Mouse (Mus musculus) CH12.LX (cell line): ENCODE measurements at regions not wholly inside any gene's neighbourhood (a gene's known extent, or its start where the extent isn't known, plus 50 kb on each side); places are given as distances from the start of the nearest gene placed in this dataset.

Source experiments
- DNase-seq: peaks from one replicate; pipeline ENCODE4 v3.0.0-alpha.2; 2013; ENCODE audit errors: extremely low read depth
- H3K27ac ChIP-seq: 2 replicates; pipeline ENCODE4 v1.5.1; 2012; ENCODE audit warnings: low read depth, mild to moderate bottlenecking, control low read depth, moderate library complexity; ENCODE audit not compliant: insufficient read depth
- H3K27me3 ChIP-seq: replicated peaks from 2 replicates; pipeline ENCODE3; 2012; ENCODE audit warnings: inconsistent platforms
- H3K36me3 ChIP-seq, 2 experiments: replicated peaks in 1 of 2; 2 replicates each; pipeline versions ENCODE3 to v1.6.1; 2012; ENCODE audit warnings: inconsistent platforms in 1 of 2, low read length in 1 of 2, mild to moderate bottlenecking in 1 of 2, mixed read lengths in 1 of 2, moderate library complexity in 1 of 2; ENCODE audit not compliant: control insufficient read depth in 1 of 2, insufficient read depth in 1 of 2
- H3K4me1 ChIP-seq, 2 experiments: 2 replicates each; pipeline ENCODE4 v1.6.1; 2012; ENCODE audit warnings: inconsistent platforms in 1 of 2, moderate library complexity in 1 of 2; ENCODE audit not compliant: insufficient read depth in 2 of 2, control insufficient read depth in 1 of 2
- H3K4me2 ChIP-seq: 2 replicates; pipeline ENCODE4 v1.6.1; 2012; ENCODE audit warnings: low read depth, mild to moderate bottlenecking, control low read depth; ENCODE audit not compliant: poor library complexity, insufficient read depth, severe bottlenecking
- H3K4me3 ChIP-seq, 3 experiments: fragments of 150-350 bp in 1 of 3; sonication (generic) in 1 of 3; replicated peaks in 1 of 3; 2 replicates each; pipeline versions ENCODE3 to v1.5.1; 2011 to 2012; ENCODE audit warnings: low read depth in 2 of 3, low read length in 2 of 3, mild to moderate bottlenecking in 2 of 3, moderate library complexity in 2 of 3, control low read depth in 1 of 3, improper control_type of control experiment in 1 of 3, inconsistent platforms in 1 of 3, mixed read lengths in 1 of 3; ENCODE audit not compliant: poor library complexity in 1 of 3
- H3K79me2 ChIP-seq: replicated peaks from 2 replicates; pipeline ENCODE4 v1.6.1; 2012; ENCODE audit warnings: mild to moderate bottlenecking, moderate library complexity; ENCODE audit not compliant: control insufficient read depth, poor library complexity, insufficient read depth, severe bottlenecking; ENCODE audit errors: extremely low read depth
- H3K9ac ChIP-seq: 2 replicates; pipeline ENCODE4 v1.6.1; 2012; ENCODE audit warnings: low read depth, mild to moderate bottlenecking, control low read depth, moderate library complexity; ENCODE audit not compliant: insufficient read depth
- H3K9me3 ChIP-seq: replicated peaks from 2 replicates; pipeline ENCODE3; 2012; ENCODE audit warnings: low read length, inconsistent platforms, mixed read lengths
- CHD2 ChIP-seq: IDR thresholded peaks from 2 replicates; pipeline ENCODE4 v1.6.1; 2011; ENCODE audit warnings: low read length, improper control_type of control experiment
- CTCF ChIP-seq, 2 experiments: IDR thresholded peaks in 1 of 2; conservative IDR thresholded peaks in 1 of 2; 2 replicates each; pipeline ENCODE4 v1.5.1; 2011 to 2012; ENCODE audit warnings: low read depth in 2 of 2, low read length in 2 of 2, improper control_type of control experiment in 1 of 2, inconsistent platforms in 1 of 2, mild to moderate bottlenecking in 1 of 2, moderate library complexity in 1 of 2
- E2F4 ChIP-seq: IDR thresholded peaks from 2 replicates; pipeline ENCODE4 v1.6.1; 2011; ENCODE audit warnings: low read depth, low read length, improper control_type of control experiment; ENCODE audit not compliant: insufficient replicate concordance
- EP300 ChIP-seq: IDR thresholded peaks from 2 replicates; pipeline ENCODE4 v1.6.1; 2011; ENCODE audit warnings: low read length, improper control_type of control experiment
- ETS1 ChIP-seq: conservative IDR thresholded peaks from 2 replicates; pipeline ENCODE4 v1.6.1; 2012; ENCODE audit warnings: low read depth, mild to moderate bottlenecking, inconsistent platforms, low read length, improper control_type of control experiment, moderate library complexity
- GABPA ChIP-seq: IDR thresholded peaks from 2 replicates; pipeline ENCODE4 v1.6.1; 2012; ENCODE audit warnings: low read depth, low read length, improper control_type of control experiment, inconsistent platforms; ENCODE audit not compliant: insufficient replicate concordance
- JUND ChIP-seq: conservative IDR thresholded peaks from 2 replicates; pipeline ENCODE4 v1.6.1; 2011; ENCODE audit warnings: low read depth, low read length, improper control_type of control experiment
- MAFK ChIP-seq: IDR thresholded peaks from 2 replicates; pipeline ENCODE4 v1.6.1; 2011; ENCODE audit warnings: low read length, improper control_type of control experiment; ENCODE audit not compliant: insufficient replicate concordance
- MAX ChIP-seq: IDR thresholded peaks from 2 replicates; pipeline ENCODE4 v1.6.1; 2011; ENCODE audit warnings: low read length, improper control_type of control experiment
- MAZ ChIP-seq: IDR thresholded peaks from 2 replicates; pipeline ENCODE4 v1.6.1; 2012; ENCODE audit warnings: low read depth, mild to moderate bottlenecking, inconsistent platforms, low read length, improper control_type of control experiment, moderate library complexity
- MEF2A ChIP-seq: IDR thresholded peaks from 2 replicates; pipeline ENCODE4 v1.6.1; 2014; ENCODE audit warnings: low read depth, mild to moderate bottlenecking, inconsistent platforms, low read length, improper control_type of control experiment, borderline replicate concordance
- NRF1 ChIP-seq: IDR thresholded peaks from 2 replicates; pipeline ENCODE4 v1.6.1; 2014; ENCODE audit warnings: low read depth, mild to moderate bottlenecking, inconsistent platforms, low read length, improper control_type of control experiment, moderate library complexity
- PAX5 ChIP-seq: IDR thresholded peaks from 2 replicates; pipeline ENCODE4 v1.6.1; 2012; ENCODE audit warnings: low read length, inconsistent platforms, mixed read lengths
- RCOR1 ChIP-seq: conservative IDR thresholded peaks from 2 replicates; pipeline ENCODE4 v1.6.1; 2012; ENCODE audit warnings: low read depth, mild to moderate bottlenecking, inconsistent platforms, low read length, improper control_type of control experiment
- SIN3A ChIP-seq: IDR thresholded peaks from 2 replicates; pipeline ENCODE4 v1.6.1; 2012; ENCODE audit warnings: low read length, improper control_type of control experiment, inconsistent platforms
- TBP ChIP-seq: conservative IDR thresholded peaks from 2 replicates; pipeline ENCODE4 v1.6.1; 2011; ENCODE audit warnings: low read depth, low read length, improper control_type of control experiment
- UBTF ChIP-seq: IDR thresholded peaks from 2 replicates; pipeline ENCODE4 v1.6.1; 2012; ENCODE audit warnings: low read depth, mild to moderate bottlenecking, inconsistent platforms, low read length, improper control_type of control experiment, moderate library complexity
- USF1 ChIP-seq: IDR thresholded peaks from 2 replicates; pipeline ENCODE4 v1.6.1; 2014; ENCODE audit warnings: low read depth, mild to moderate bottlenecking, inconsistent platforms, low read length, improper control_type of control experiment
- ZKSCAN1 ChIP-seq: IDR thresholded peaks from 2 replicates; pipeline ENCODE4 v1.6.1; 2012; ENCODE audit warnings: low read depth, inconsistent platforms, low read length, improper control_type of control experiment, borderline replicate concordance
- ZMIZ1 ChIP-seq: IDR thresholded peaks from 2 replicates; pipeline ENCODE4 v1.6.1; 2012; ENCODE audit warnings: low read depth, mild to moderate bottlenecking, inconsistent platforms, low read length, improper control_type of control experiment
- dilution Hi-C: fragments of 300-500 bp; cut with MboI; formaldehyde crosslinking; loops from 2 replicates; pipeline ENCODE4 v1.14.3; 2020; ENCODE audit warnings: low sequenced_read_pairs; ENCODE audit not compliant: extremely low pct_unique_long_range_greater_than_20kb, extremely low pct_ligation_motif_present
- in situ Hi-C: fragments of 300-500 bp; cut with MboI; formaldehyde crosslinking; loops from 3 replicates; pipeline ENCODE4 v1.14.3; 2019; ENCODE audit warnings: low sequenced_read_pairs, low pct_ligation_motif_present, low pct_unique_long_range_greater_than_20kb, mixed read lengths

- Histone ChIP-seq H3K79me2 (no peaks in the 10 kb centered on the region), H3K4me3 (no peak overlapping the region), H3K4me2 (no peak overlapping the region), H3K9me3 (no peaks in the 10 kb centered on the region), H3K27me3 (no peaks in the 10 kb centered on the region), H3K27ac (no peak overlapping the region), H3K36me3 (no peaks in the 10 kb centered on the region), H3K4me1 (peaks cover 0 to 7% of the 10 kb centered on the region in 2 experiments; a peak in 1 of 4 replicates), H3K9ac (no peak overlapping the region)
- dilution Hi-C loops (no loop called here), in situ Hi-C loops (no loop called here)
- TF ChIP-seq JUND (no peak), UBTF (no peak), NRF1 (no peak)
- DNase-seq = no peak
Measured at GRCm38 (mm10) chr9:82759979-82760378, 69.4 kb upstream of the Irak1bp1 start.

- Histone ChIP-seq H3K4me3 (no peak overlapping the region), H3K4me2 (no peak overlapping the region), H3K79me2 (no peaks in the 10 kb centered on the region), H3K9me3 (no peaks in the 10 kb centered on the region), H3K4me1 (peaks cover 0 to 7% of the 10 kb centered on the region in 2 experiments; a peak in 1 of 4 replicates), H3K27ac (no peak overlapping the region), H3K9ac (no peak overlapping the region), H3K36me3 (no peaks in the 10 kb centered on the region), H3K27me3 (no peaks in the 10 kb centered on the region)
- in situ Hi-C loops (no loop called here), dilution Hi-C loops (no loop called here)
- TF ChIP-seq CHD2 (no peak), SIN3A (no peak), EP300 (no peak), ETS1 (no peak), USF1 (no peak), MAZ (no peak), MEF2A (no peak), CTCF (conservative IDR thresholded peaks at IDR 0.05 in 1 of 2, IDR thresholded peaks at IDR 0.05 in 1 of 2; ENCODE audit: low read depth in 2 of 2, low read length in 2 of 2) (no peak), E2F4 (no peak), ZKSCAN1 (no peak), MAFK (no peak), TBP (no peak), MAX (no peak), RCOR1 (no peak), GABPA (no peak), PAX5 (no peak), ZMIZ1 (no peak)
- no peak for DNase-seq
Measured at GRCm38 (mm10) chr9:82760682-82761468, 68.5 kb upstream of the Irak1bp1 start.
